Mouse (Mus musculus): Measurements from ENCODE around the gene Ehmt1. TPM values are rescaled to one million over a fixed set of nuclear protein-coding genes. Genes with fewer than 3 reads are reported as not detected.

Gene Ehmt1
- polyA plus RNA-seq, 1 experiment from 2014 or later, result 93.2 TPM

- Histone ChIP-seq H3K27me3 (no peaks in the 10 kb centered on the region), H3K27ac (peak overlapping the region; percentile 71), H3K9ac (no peak overlapping the region), H3K4me3 (replicated peaks) (no peak overlapping the region), H3K9me3 (replicated peaks) (no peaks in the 10 kb centered on the region), H3K36me3 (no peaks in the 10 kb centered on the region), H3K4me1 (peaks cover 26% of the 10 kb centered on the region), H3K4me2 (0 out of 2 replicates have a peak overlapping the region, but pooled peaks have one; percentile 12)
- 6% methylated on average over 2 of the region's 2 CpGs for WGBS
- ATAC-seq (replicated peaks; ENCODE audit: low FRiP score), result no peak
Measured at GRCm38 (mm10) chr2:24905653-24906155, 13.7 kb downstream of the Ehmt1 start.

- H3K4me2 ChIP-seq, result no peak overlapping the region
- no peaks in the 10 kb centered on the region for H3K36me3 ChIP-seq
- no peak for ATAC-seq (replicated peaks; ENCODE audit: low FRiP score)
- no peaks in the 10 kb centered on the region for H3K9me3 ChIP-seq (replicated peaks)
- no peak overlapping the region for H3K9ac ChIP-seq
- WGBS, result 58% methylated on average over 11 of the region's 11 CpGs
- H3K27ac ChIP-seq, result no peak overlapping the region; the same call in 1 of the 2 replicates
- H3K27me3 ChIP-seq, result no peaks in the 10 kb centered on the region
- peaks cover 26% of the 10 kb centered on the region for H3K4me1 ChIP-seq
- H3K4me3 ChIP-seq (replicated peaks), result no peak overlapping the region
Measured at GRCm38 (mm10) chr2:24904823-24905652, 14.4 kb downstream of the Ehmt1 start.

- Histone ChIP-seq H3K9ac (no peak overlapping the region), H3K9me3 (replicated peaks) (no peaks in the 10 kb centered on the region), H3K4me3 (replicated peaks) (no peak overlapping the region), H3K4me1 (peaks cover 26% of the 10 kb centered on the region), H3K4me2 (no peak overlapping the region), H3K27ac (no peak overlapping the region), H3K27me3 (no peaks in the 10 kb centered on the region), H3K36me3 (0 out of 2 replicates have a peak, but pooled peaks cover 6% of the 10 kb centered on the region)
- 84% methylated on average over 6 of the region's 6 CpGs for WGBS
- ATAC-seq (replicated peaks; ENCODE audit: low FRiP score), result no peak
Measured at GRCm38 (mm10) chr2:24902999-24903398, 16.4 kb downstream of the Ehmt1 start.

- no peak for ATAC-seq (replicated peaks; ENCODE audit: low FRiP score)
- no peak overlapping the region for H3K9ac ChIP-seq
- no peaks in the 10 kb centered on the region for H3K27me3 ChIP-seq
- no peaks in the 10 kb centered on the region for H3K9me3 ChIP-seq (replicated peaks)
- H3K4me2 ChIP-seq, result no peak overlapping the region
- H3K27ac ChIP-seq, result no peak overlapping the region
- 65% methylated on average over 5 of the region's 5 CpGs for WGBS
- H3K4me3 ChIP-seq (replicated peaks), result no peak overlapping the region
- 0 out of 2 replicates have a peak, but pooled peaks cover 12% of the 10 kb centered on the region for H3K36me3 ChIP-seq
- H3K4me1 ChIP-seq, result peaks cover 15% of the 10 kb centered on the region
Measured at GRCm38 (mm10) chr2:24901055-24901454, 18.4 kb downstream of the Ehmt1 start.

GRCm38 (mm10) chr2:24899292-24899691 is 20.1 kb downstream of the Ehmt1 start:
- ATAC-seq (replicated peaks; ENCODE audit: low FRiP score), result no peak
- H3K9ac ChIP-seq, result no peak overlapping the region
- no peaks in the 10 kb centered on the region for H3K9me3 ChIP-seq (replicated peaks)
- H3K4me1 ChIP-seq, result peaks cover 3% of the 10 kb centered on the region; the same call in 1 of the 2 replicates
- H3K4me3 ChIP-seq (replicated peaks), result no peak overlapping the region
- 0 out of 2 replicates have a peak, but pooled peaks cover 12% of the 10 kb centered on the region for H3K36me3 ChIP-seq
- no peak overlapping the region for H3K27ac ChIP-seq
- no peak overlapping the region for H3K4me2 ChIP-seq
- 93% methylated on average over 2 of the region's 2 CpGs for WGBS
- H3K27me3 ChIP-seq, result no peaks in the 10 kb centered on the region

DNA sequence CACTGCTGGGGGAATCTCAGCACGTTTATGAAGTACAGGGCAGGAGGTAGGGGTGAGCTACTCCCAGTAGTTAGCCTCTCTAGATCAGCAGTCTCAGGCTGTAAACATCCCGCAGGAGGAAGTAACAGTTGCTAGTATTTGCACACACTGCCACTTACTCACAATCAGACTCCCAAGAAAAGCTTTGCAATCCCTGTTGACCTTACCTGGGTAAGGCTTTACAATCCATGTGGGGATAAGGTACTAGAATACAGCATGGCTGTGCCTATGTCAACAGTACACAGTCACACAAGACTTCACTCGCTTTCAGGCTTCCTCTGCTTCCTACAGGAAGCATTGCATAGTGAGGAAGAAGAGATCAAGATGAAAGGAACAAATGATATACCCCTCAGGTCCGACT is 22.7 kb downstream of the Ehmt1 start:
- no peak for ATAC-seq (replicated peaks; ENCODE audit: low FRiP score)
- no peaks in the 10 kb centered on the region for H3K27me3 ChIP-seq
- H3K9ac ChIP-seq, result no peak overlapping the region
- WGBS, result 80% methylated on average over 4 of the region's 4 CpGs
- H3K4me2 ChIP-seq, result no peak overlapping the region
- 0 out of 2 replicates have a peak, but pooled peaks cover 15% of the 10 kb centered on the region for H3K36me3 ChIP-seq
- peaks cover 2% of the 10 kb centered on the region; the same call in 1 of the 2 replicates for H3K4me1 ChIP-seq
- no peaks in the 10 kb centered on the region for H3K9me3 ChIP-seq (replicated peaks)
- H3K27ac ChIP-seq, result no peak overlapping the region
- H3K4me3 ChIP-seq (replicated peaks), result no peak overlapping the region

DNA sequence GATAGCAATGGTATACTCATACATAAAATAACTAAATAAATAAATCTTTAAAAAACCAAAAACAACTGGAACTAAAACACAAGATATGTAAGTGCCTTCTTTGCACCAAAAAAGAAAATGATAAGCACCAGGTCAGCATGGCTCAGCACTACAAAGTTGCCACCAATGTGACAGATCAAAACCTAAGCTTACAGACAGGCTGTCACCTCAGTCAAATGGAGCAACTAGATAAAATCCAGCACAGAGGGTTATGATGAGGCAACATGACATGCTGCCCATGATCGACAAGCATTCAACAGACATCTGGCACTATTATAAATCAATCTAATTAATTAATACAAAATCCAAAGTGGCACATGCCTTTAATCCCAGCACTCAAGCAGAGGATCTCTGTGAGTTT is 25.2 kb downstream of the Ehmt1 start:
- Histone ChIP-seq H3K27ac (no peak overlapping the region), H3K4me1 (no peaks in the 10 kb centered on the region; the same call in 1 of the 2 replicates), H3K9ac (no peak overlapping the region), H3K9me3 (replicated peaks) (no peaks in the 10 kb centered on the region), H3K4me2 (no peak overlapping the region), H3K4me3 (replicated peaks) (no peak overlapping the region), H3K27me3 (no peaks in the 10 kb centered on the region), H3K36me3 (0 out of 2 replicates have a peak, but pooled peaks cover 14% of the 10 kb centered on the region)
- ATAC-seq (replicated peaks; ENCODE audit: low FRiP score), result no peak
- WGBS, result 96% methylated on average over 1 of the region's 1 CpGs

DNA sequence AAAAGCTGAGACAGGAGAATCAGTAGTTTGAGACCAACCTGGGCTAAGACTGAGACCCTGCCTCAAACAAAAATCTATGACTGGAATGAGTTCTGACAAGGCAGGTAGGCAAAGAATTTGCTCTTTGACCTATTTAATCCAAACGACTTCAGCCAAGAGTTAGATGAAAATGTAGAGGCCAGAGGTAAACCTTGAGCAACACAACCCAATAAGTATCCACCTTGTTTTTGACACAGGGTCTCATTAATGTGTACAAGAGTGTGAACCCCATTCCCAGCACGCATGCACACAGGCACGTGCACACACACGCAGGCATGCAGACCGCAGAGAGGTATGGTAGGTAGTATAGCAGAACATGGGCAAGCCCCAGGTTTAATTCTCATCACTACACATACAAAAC is 27.1 kb downstream of the Ehmt1 start:
- no peak overlapping the region for H3K4me2 ChIP-seq
- H3K4me3 ChIP-seq (replicated peaks), result no peak overlapping the region
- no peaks in the 10 kb centered on the region for H3K27me3 ChIP-seq
- H3K36me3 ChIP-seq, result 0 out of 2 replicates have a peak, but pooled peaks cover 3% of the 10 kb centered on the region
- no peak for ATAC-seq (replicated peaks; ENCODE audit: low FRiP score)
- no peak overlapping the region for H3K27ac ChIP-seq
- H3K4me1 ChIP-seq, result no peaks in the 10 kb centered on the region; the same call in 1 of the 2 replicates
- 84% methylated on average over 5 of the region's 5 CpGs for WGBS
- H3K9me3 ChIP-seq (replicated peaks), result no peaks in the 10 kb centered on the region
- H3K9ac ChIP-seq, result no peak overlapping the region

GRCm38 (mm10) chr2:24890541-24891447 is 28.6 kb downstream of the Ehmt1 start:
- 66% methylated on average over 6 of the region's 6 CpGs for WGBS
- H3K27me3 ChIP-seq, result no peaks in the 10 kb centered on the region
- H3K4me2 ChIP-seq, result no peak overlapping the region
- ATAC-seq (replicated peaks; ENCODE audit: low FRiP score), result no peak
- no peaks in the 10 kb centered on the region for H3K9me3 ChIP-seq (replicated peaks)
- H3K36me3 ChIP-seq, result peaks cover 16% of the 10 kb centered on the region
- H3K4me3 ChIP-seq (replicated peaks), result no peak overlapping the region
- no peak overlapping the region for H3K9ac ChIP-seq
- H3K27ac ChIP-seq, result no peak overlapping the region
- H3K4me1 ChIP-seq, result no peaks in the 10 kb centered on the region; the same call in 1 of the 2 replicates

GRCm38 (mm10) chr2:24888895-24889294 is 30.5 kb downstream of the Ehmt1 start:
- H3K36me3 ChIP-seq, result peaks cover 33% of the 10 kb centered on the region
- H3K27ac ChIP-seq, result no peak overlapping the region
- 82% methylated on average over 5 of the region's 5 CpGs for WGBS
- H3K27me3 ChIP-seq, result no peaks in the 10 kb centered on the region
- no peak for ATAC-seq (replicated peaks; ENCODE audit: low FRiP score)
- H3K4me1 ChIP-seq, result no peaks in the 10 kb centered on the region; the same call in 1 of the 2 replicates
- H3K4me2 ChIP-seq, result no peak overlapping the region
- no peaks in the 10 kb centered on the region for H3K9me3 ChIP-seq (replicated peaks)
- H3K9ac ChIP-seq, result no peak overlapping the region
- no peak overlapping the region for H3K4me3 ChIP-seq (replicated peaks)

- Histone ChIP-seq H3K4me3 (replicated peaks) (no peak overlapping the region), H3K9me3 (replicated peaks) (no peaks in the 10 kb centered on the region), H3K36me3 (peaks cover 80% of the 10 kb centered on the region), H3K4me2 (no peak overlapping the region), H3K4me1 (no peaks in the 10 kb centered on the region), H3K9ac (no peak overlapping the region), H3K27me3 (no peaks in the 10 kb centered on the region), H3K27ac (no peak overlapping the region)
- no peak for ATAC-seq (replicated peaks; ENCODE audit: low FRiP score)
- 83% methylated on average over 2 of the region's 2 CpGs for WGBS
Measured at GRCm38 (mm10) chr2:24880686-24881085, 38.7 kb downstream of the Ehmt1 start.
